Mouse (Mus musculus) midbrain, embryonic 14.5 days (tissue): ENCODE results near the gene Rab11fip4. TPM values are rescaled to one million over a fixed set of nuclear protein-coding genes. Genes with fewer than 3 reads are reported as not detected.

Source experiments
- ATAC-seq: fragments of 200-750 bp; cut with Nextera tagmentation; 2 replicates; pipeline ENCODE4 v1.8.0; 2017; ENCODE audit warnings: moderate number of reproducible peaks, moderate library complexity; ENCODE audit not compliant: low FRiP score, low TSS enrichment
- DNase-seq: peaks from one replicate; pipeline ENCODE4 v3.0.0-alpha.2; 2015
- H3K27ac ChIP-seq: fragments of 300-500 bp; sonication (generic); replicated peaks from 2 replicates; pipeline ENCODE4 v1.5.1; 2014; ENCODE audit warnings: mild to moderate bottlenecking, low read depth, low read length, moderate library complexity
- H3K27me3 ChIP-seq: fragments of 300-500 bp; sonication (generic); 2 replicates; pipeline ENCODE4 v1.6.1; 2014; ENCODE audit warnings: low read length, control low read depth, mixed read lengths; ENCODE audit not compliant: control insufficient read depth, insufficient read depth
- H3K36me3 ChIP-seq: fragments of 300-500 bp; sonication (generic); 2 replicates; pipeline ENCODE4 v1.6.1; 2014; ENCODE audit warnings: low read length, control low read depth; ENCODE audit not compliant: control insufficient read depth, insufficient read depth
- H3K4me1 ChIP-seq: fragments of 300-500 bp; sonication (generic); 2 replicates; pipeline ENCODE4 v1.6.1; 2014; ENCODE audit warnings: mild to moderate bottlenecking, antibody characterized with exemption, low read length, control low read depth; ENCODE audit not compliant: control insufficient read depth, insufficient read depth
- H3K4me2 ChIP-seq: fragments of 300-500 bp; sonication (generic); 2 replicates; pipeline ENCODE4 v1.6.1; 2014; ENCODE audit warnings: mild to moderate bottlenecking, low read length, moderate library complexity
- H3K4me3 ChIP-seq: fragments of 300-500 bp; sonication (generic); replicated peaks from 2 replicates; pipeline ENCODE4 v1.5.1; 2014; ENCODE audit warnings: low read depth, low read length
- H3K9ac ChIP-seq: fragments of 300-500 bp; sonication (generic); replicated peaks from 2 replicates; pipeline ENCODE4 v1.6.1; 2014; ENCODE audit warnings: mild to moderate bottlenecking, low read length, moderate library complexity
- H3K9me3 ChIP-seq: fragments of 300-500 bp; sonication (generic); 2 replicates; pipeline ENCODE4 v1.6.1; 2016; ENCODE audit warnings: low read length, control low read depth, mixed read lengths; ENCODE audit not compliant: control insufficient read depth
- WGBS: fragments of 180-500 bp; shearing (Covaris S2); extraction: QIAGEN DNeasy Blood & Tissue Kit; methylation state at CpG from one replicate; pipeline ENCODE4 v1.1.7; 2014; 5-methylcytosine and 5-hydroxymethylcytosine counted together
- polyA plus RNA-seq: library from polyadenylated mRNA; unstranded; fragments of >200 nt; fragmentation: Nextera tagmentation; extraction: Ambion mirVana; gene quantifications from 2 replicates; pipeline ENCODE4 v1.2.1, GENCODE M21; 2014

The Rab11fip4 gene
- polyA plus RNA-seq, 1 experiment from 2014 or later: 24.4 TPM

DNA sequence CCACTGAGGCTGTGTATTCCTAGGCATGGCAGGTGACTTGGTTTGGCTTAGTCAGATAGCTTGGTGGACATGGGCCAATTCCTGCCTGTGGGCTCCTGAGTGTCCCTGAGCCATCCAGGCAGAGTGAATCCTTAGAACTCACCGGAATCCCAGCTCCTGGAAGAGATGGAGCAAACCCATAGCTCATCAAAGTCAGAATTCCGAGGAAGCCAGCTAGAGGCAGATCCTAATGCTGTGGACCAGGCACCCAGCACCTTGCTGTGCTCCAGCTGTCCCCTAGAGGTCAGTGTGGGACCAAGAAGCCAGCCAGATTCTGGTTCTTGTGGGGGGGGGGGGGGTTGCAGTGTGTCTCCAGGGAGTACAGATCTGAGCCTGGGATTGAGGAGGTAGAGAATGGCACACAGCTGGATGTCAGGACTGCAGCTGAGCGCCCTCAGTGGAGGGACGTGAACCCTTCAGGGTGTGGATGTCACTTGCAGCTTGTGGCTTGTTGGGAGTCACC lies 33.8 kb downstream of the Rab11fip4 start:
- Histone ChIP-seq H3K36me3 (peaks cover 26% of the 10 kb centered on the region), H3K9ac (no peak overlapping the region), H3K27ac (no peak overlapping the region), H3K4me2 (no peak overlapping the region), H3K4me3 (no peak overlapping the region), H3K27me3 (no peaks in the 10 kb centered on the region), H3K4me1 (no peaks in the 10 kb centered on the region), H3K9me3 (no peaks in the 10 kb centered on the region)
- ATAC-seq (no peak), DNase-seq (peak; percentile 72)
- 12% methylated on average over 4 of the region's 4 CpGs for WGBS

DNA sequence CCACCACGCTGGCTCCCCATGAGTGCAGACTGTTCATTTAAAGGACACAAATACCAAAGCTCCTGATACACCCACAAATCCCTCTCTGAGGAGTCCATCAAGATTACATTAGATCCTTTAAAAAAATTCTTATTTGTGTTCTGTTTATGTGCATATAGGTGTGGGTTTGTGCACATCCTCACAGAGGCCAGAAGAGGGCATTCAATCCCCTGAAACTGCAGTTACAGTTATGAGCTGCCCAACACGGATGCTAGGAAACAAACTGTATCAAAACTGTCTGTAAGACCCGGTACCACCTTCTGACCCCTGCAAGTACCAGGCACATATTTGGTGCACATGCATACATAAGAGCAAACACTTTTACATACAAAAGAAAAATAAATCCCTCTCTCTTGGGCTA lies 37.7 kb downstream of the Rab11fip4 start:
- Histone ChIP-seq H3K9ac (no peak overlapping the region), H3K27ac (no peak overlapping the region), H3K27me3 (no peaks in the 10 kb centered on the region), H3K4me1 (no peaks in the 10 kb centered on the region), H3K4me3 (no peak overlapping the region), H3K36me3 (0 out of 2 replicates have a peak, but pooled peaks cover 3% of the 10 kb centered on the region), H3K9me3 (no peaks in the 10 kb centered on the region), H3K4me2 (no peak overlapping the region)
- no peak for DNase-seq
- 73% methylated on average over 3 of the region's 3 CpGs for WGBS
- ATAC-seq: no peak

- Histone ChIP-seq H3K4me2 (no peak overlapping the region), H3K27ac (no peak overlapping the region), H3K4me1 (no peaks in the 10 kb centered on the region), H3K9me3 (no peaks in the 10 kb centered on the region), H3K4me3 (no peak overlapping the region), H3K36me3 (0 out of 2 replicates have a peak, but pooled peaks cover 4% of the 10 kb centered on the region), H3K27me3 (no peaks in the 10 kb centered on the region), H3K9ac (no peak overlapping the region)
- no peak for DNase-seq
- ATAC-seq: no peak
- WGBS: 80% methylated on average over 7 of the region's 7 CpGs
Observed at GRCm38 (mm10) chr11:79629752-79630374, 38.9 kb downstream of the Rab11fip4 start.

DNA sequence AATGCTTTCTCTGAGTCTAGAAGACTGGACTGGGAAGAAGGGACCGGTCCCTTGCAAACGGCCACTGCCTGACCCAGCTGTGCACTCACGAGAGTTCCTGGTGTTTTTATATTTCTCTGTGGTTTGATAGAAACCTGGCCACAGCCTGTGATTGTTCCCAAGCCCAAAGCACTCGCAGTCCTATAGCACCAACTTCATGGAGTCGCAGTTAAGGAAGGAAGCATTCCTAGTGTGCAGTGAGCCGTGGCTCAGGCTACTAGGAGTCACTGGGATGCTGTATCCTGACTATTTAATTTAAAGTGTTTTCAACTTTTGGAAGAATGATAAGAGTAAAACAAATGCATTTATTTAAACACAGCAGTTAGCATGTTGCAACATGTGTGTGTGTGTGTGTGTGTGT lies 39.5 kb downstream of the Rab11fip4 start:
- Histone ChIP-seq H3K9ac (no peak overlapping the region), H3K27ac (no peak overlapping the region), H3K9me3 (no peaks in the 10 kb centered on the region), H3K27me3 (no peaks in the 10 kb centered on the region), H3K36me3 (0 out of 2 replicates have a peak, but pooled peaks cover 6% of the 10 kb centered on the region), H3K4me2 (no peak overlapping the region), H3K4me3 (no peak overlapping the region), H3K4me1 (no peaks in the 10 kb centered on the region)
- ATAC-seq (no peak), DNase-seq (no peak)
- WGBS: 28% methylated on average over 6 of the region's 6 CpGs

GRCm38 (mm10) chr11:79633366-79633765 lies 42.4 kb downstream of the Rab11fip4 start:
- Histone ChIP-seq H3K9ac (no peak overlapping the region), H3K4me1 (no peaks in the 10 kb centered on the region), H3K4me2 (no peak overlapping the region), H3K27ac (no peak overlapping the region), H3K4me3 (no peak overlapping the region), H3K9me3 (no peaks in the 10 kb centered on the region), H3K36me3 (0 out of 2 replicates have a peak, but pooled peaks cover 6% of the 10 kb centered on the region), H3K27me3 (no peaks in the 10 kb centered on the region)
- whole genome bisulfite sequencing: 78% methylated on average over 8 of the region's 8 CpGs
- DNase-seq (no peak), ATAC-seq (no peak)

DNA sequence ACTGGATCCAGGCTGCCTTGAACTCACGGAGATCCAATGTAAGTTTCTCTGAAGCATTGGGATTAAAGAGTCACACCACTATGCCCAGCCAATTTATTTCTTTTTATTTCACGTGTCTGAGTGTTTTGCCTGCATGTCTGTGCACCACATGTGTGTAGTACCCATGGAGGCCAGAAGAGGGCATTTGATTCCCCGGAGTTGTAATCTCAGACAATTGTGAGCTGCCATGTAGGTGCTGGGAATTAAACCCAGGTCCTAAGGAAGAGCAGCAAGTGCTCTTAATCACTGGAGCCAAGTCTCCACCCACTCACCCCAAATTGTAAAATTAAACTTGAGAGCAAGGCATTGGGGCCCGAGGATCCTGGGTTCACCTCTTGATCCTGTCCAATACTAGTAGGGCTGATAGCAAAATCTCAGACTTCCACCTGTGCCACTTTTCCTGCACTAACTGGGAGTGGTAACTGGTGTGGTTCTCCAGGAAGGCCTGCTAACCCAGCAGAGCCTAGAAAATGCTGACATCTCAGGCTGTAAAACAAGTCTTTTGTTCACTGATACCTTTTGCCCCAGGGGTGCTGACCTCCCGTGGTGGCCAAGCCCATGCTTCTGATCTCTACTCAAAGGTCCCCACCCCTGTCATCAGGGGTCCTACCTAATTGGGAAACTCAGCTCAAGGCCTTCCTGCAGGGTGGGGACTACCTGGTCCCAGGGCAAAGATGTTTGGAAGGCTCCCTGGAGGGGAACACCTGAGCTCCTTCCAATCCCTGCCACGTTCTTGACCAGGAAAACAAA lies 44.8 kb downstream of the Rab11fip4 start:
- Histone ChIP-seq H3K9ac (no peak overlapping the region), H3K4me3 (no peak overlapping the region), H3K4me1 (0 out of 2 replicates have a peak, but pooled peaks cover 7% of the 10 kb centered on the region), H3K27ac (no peak overlapping the region), H3K9me3 (no peaks in the 10 kb centered on the region), H3K27me3 (no peaks in the 10 kb centered on the region), H3K36me3 (0 out of 2 replicates have a peak, but pooled peaks cover 6% of the 10 kb centered on the region), H3K4me2 (no peak overlapping the region)
- WGBS: 82% methylated on average over 6 of the region's 6 CpGs
- no peak for ATAC-seq
- no peak for DNase-seq

DNA sequence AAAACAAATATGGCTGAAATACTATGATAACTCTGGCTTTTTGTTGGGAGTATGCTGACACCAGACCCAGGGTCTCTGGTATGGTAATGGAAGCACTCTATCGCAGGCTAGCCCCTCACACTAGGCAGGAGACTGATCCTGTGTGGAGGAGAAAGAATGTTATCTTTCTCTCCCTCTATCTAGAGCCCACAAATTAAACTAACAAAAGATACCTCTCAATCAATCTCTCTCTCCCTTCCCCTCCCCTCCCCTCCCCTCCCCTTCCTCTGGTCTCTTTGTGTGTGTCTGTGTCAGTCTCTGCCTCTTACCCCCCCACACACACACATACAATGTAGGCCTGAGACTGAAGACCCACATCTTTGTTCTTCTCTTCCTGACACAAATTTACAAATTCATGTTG lies 45.5 kb downstream of the Rab11fip4 start:
- Histone ChIP-seq H3K27ac (no peak overlapping the region), H3K4me1 (0 out of 2 replicates have a peak, but pooled peaks cover 7% of the 10 kb centered on the region), H3K9me3 (no peaks in the 10 kb centered on the region), H3K4me2 (no peak overlapping the region), H3K36me3 (0 out of 2 replicates have a peak, but pooled peaks cover 6% of the 10 kb centered on the region), H3K9ac (no peak overlapping the region), H3K27me3 (no peaks in the 10 kb centered on the region), H3K4me3 (no peak overlapping the region)
- DNase-seq (no peak), ATAC-seq (no peak)
- WGBS: 71% methylated on average over 1 of the region's 1 CpGs

- Histone ChIP-seq H3K4me3 (no peak overlapping the region), H3K9ac (no peak overlapping the region), H3K9me3 (no peaks in the 10 kb centered on the region), H3K4me2 (no peak overlapping the region), H3K27ac (no peak overlapping the region), H3K27me3 (no peaks in the 10 kb centered on the region), H3K36me3 (0 out of 2 replicates have a peak, but pooled peaks cover 3% of the 10 kb centered on the region), H3K4me1 (0 out of 2 replicates have a peak, but pooled peaks cover 7% of the 10 kb centered on the region)
- 10% methylated on average over 5 of the region's 5 CpGs for WGBS
- peak; percentile 51 for DNase-seq
- ATAC-seq: no peak
Observed at GRCm38 (mm10) chr11:79638691-79639090, 47.7 kb downstream of the Rab11fip4 start.
